Mouse (Mus musculus): ENCODE results near the gene Gprc5a.

DNA sequence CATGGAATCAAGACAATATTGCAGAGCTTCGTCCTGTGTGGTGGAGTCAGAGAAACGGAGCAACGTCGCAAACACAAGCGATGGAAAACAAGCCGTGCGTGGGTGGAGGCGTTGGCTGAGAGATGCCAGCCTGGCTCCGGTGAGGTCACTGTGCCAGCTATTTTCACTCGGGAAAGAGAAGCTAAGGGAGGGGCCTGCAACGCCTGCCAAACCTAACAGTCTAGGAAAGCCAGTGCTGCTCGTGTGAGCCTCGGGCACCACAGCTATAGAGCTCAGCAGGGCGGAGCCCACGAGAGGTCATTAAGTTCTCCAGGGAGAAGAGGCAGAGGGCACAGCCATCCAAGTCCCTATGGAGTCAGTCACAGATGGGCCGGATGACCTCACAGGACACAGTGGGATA, 16.5 kb upstream of the Gprc5a start:
- no peak for TF ChIP-seq CTCF (IDR thresholded peaks at IDR 0.05; ENCODE audit: insufficient read depth, low read length)
- TF ChIP-seq POLR2A (IDR thresholded peaks at IDR 0.05; ENCODE audit: borderline replicate concordance, extremely low read depth, low read depth, low read length), result no peak
